Mouse (Mus musculus) hindbrain, embryonic 10.5 days (tissue): ENCODE measurements around the gene G6pc2. TPM values are rescaled to one million over a fixed set of nuclear protein-coding genes. Genes with fewer than 3 reads are reported as not detected.

Source experiments
- DNase-seq: peaks from one replicate; pipeline ENCODE4 v3.0.0-alpha.2; 2017; ENCODE audit warnings: low spot score
- H3K27ac ChIP-seq: fragments of 300-500 bp; sonication (generic); 2 replicates; pipeline ENCODE4 v1.5.1; 2016; ENCODE audit warnings: mild to moderate bottlenecking, moderate library complexity
- H3K27me3 ChIP-seq: fragments of 300-500 bp; sonication (generic); 2 replicates; pipeline ENCODE4 v1.6.1; 2016; ENCODE audit warnings: mild to moderate bottlenecking; ENCODE audit not compliant: poor library complexity, insufficient read depth, severe bottlenecking
- H3K36me3 ChIP-seq: fragments of 300-500 bp; sonication (generic); 2 replicates; pipeline ENCODE4 v1.6.1; 2016; ENCODE audit warnings: mild to moderate bottlenecking, moderate library complexity
- H3K4me1 ChIP-seq: fragments of 300-500 bp; sonication (generic); replicated peaks from 2 replicates; pipeline ENCODE4 v1.6.1; 2016; ENCODE audit warnings: mild to moderate bottlenecking
- H3K4me3 ChIP-seq: fragments of 300-500 bp; sonication (generic); 2 replicates; pipeline ENCODE4 v1.5.1; 2016; ENCODE audit warnings: mild to moderate bottlenecking, moderate library complexity
- H3K9me3 ChIP-seq: fragments of 300-500 bp; sonication (generic); 2 replicates; pipeline ENCODE4 v1.6.1; 2016; ENCODE audit warnings: mild to moderate bottlenecking, moderate library complexity
- WGBS: fragments of 180-500 bp; shearing (Covaris S2); methylation state at CpG from one replicate; pipeline ENCODE4 v1.1.7; 2016; 5-methylcytosine and 5-hydroxymethylcytosine counted together
- polyA plus RNA-seq: library from polyadenylated mRNA; unstranded; fragments of >200 nt; fragmentation: Nextera tagmentation; extraction: Ambion mirVana; gene quantifications from 2 replicates; pipeline ENCODE4 v1.2.1, GENCODE M21; 2016

G6pc2 gene
- polyA plus RNA-seq, 1 experiment from 2014 or later: not detected

- H3K4me1 ChIP-seq: no peaks in the 10 kb centered on the region
Observed at GRCm38 (mm10) chr2:69212652-69213051, 1.8 kb downstream of the G6pc2 start.

GRCm38 (mm10) chr2:69215242-69215641, 4.4 kb downstream of the G6pc2 start:
- Histone ChIP-seq H3K36me3 (no peaks in the 10 kb centered on the region), H3K27me3 (no peaks in the 10 kb centered on the region), H3K27ac (no peak overlapping the region), H3K4me1 (no peaks in the 10 kb centered on the region), H3K4me3 (no peak overlapping the region), H3K9me3 (no peaks in the 10 kb centered on the region)
- no peak for DNase-seq
- WGBS: 95% methylated on average over 7 of the region's 7 CpGs

More at GRCm38 (mm10) chr2:69212652-69213051, 1.8 kb downstream of the G6pc2 start:
- H3K36me3 ChIP-seq: no peaks in the 10 kb centered on the region
- H3K27ac ChIP-seq: no peak overlapping the region
- no peaks in the 10 kb centered on the region for H3K27me3 ChIP-seq
- no peaks in the 10 kb centered on the region for H3K9me3 ChIP-seq
- DNase-seq: no peak
- 76% methylated on average over 10 of the region's 10 CpGs for WGBS
- H3K4me3 ChIP-seq: no peak overlapping the region

GRCm38 (mm10) chr2:69221868-69222416, 11.1 kb downstream of the G6pc2 start:
- WGBS: 38% methylated on average over 5 of the region's 5 CpGs
- Histone ChIP-seq H3K36me3 (no peaks in the 10 kb centered on the region), H3K4me1 (peaks cover 6% of the 10 kb centered on the region; the same call in 1 of the 2 replicates), H3K9me3 (no peaks in the 10 kb centered on the region), H3K27me3 (no peaks in the 10 kb centered on the region), H3K4me3 (no peak overlapping the region), H3K27ac (no peak overlapping the region)
- no peak for DNase-seq

GRCm38 (mm10) chr2:69222815-69223214, 11.9 kb downstream of the G6pc2 start:
- DNase-seq: no peak
- WGBS: 84% methylated on average over 10 of the region's 10 CpGs

GRCm38 (mm10) chr2:69224724-69225123, 13.9 kb downstream of the G6pc2 start:
- Histone ChIP-seq H3K27ac (no peak overlapping the region), H3K4me3 (no peak overlapping the region), H3K36me3 (no peaks in the 10 kb centered on the region), H3K4me1 (peaks cover 6% of the 10 kb centered on the region; the same call in 1 of the 2 replicates), H3K27me3 (no peaks in the 10 kb centered on the region), H3K9me3 (no peaks in the 10 kb centered on the region)
- DNase-seq: no peak
- WGBS: 82% methylated on average over 2 of the region's 2 CpGs

More at GRCm38 (mm10) chr2:69222815-69223214, 11.9 kb downstream of the G6pc2 start:
- no peak overlapping the region for H3K4me3 ChIP-seq
- H3K36me3 ChIP-seq: no peaks in the 10 kb centered on the region
- H3K4me1 ChIP-seq: peaks cover 6% of the 10 kb centered on the region; the same call in 1 of the 2 replicates
- H3K9me3 ChIP-seq: no peaks in the 10 kb centered on the region
- no peaks in the 10 kb centered on the region for H3K27me3 ChIP-seq
- H3K27ac ChIP-seq: no peak overlapping the region

GRCm38 (mm10) chr2:69226876-69227275, 16.0 kb downstream of the G6pc2 start:
- DNase-seq: no peak
- no peaks in the 10 kb centered on the region for H3K36me3 ChIP-seq
- no peak overlapping the region for H3K27ac ChIP-seq
- peaks cover 4% of the 10 kb centered on the region; the same call in 1 of the 2 replicates for H3K4me1 ChIP-seq
- no peak overlapping the region for H3K4me3 ChIP-seq
- no peaks in the 10 kb centered on the region for H3K27me3 ChIP-seq
- WGBS: 88% methylated on average over 9 of the region's 9 CpGs
- no peaks in the 10 kb centered on the region for H3K9me3 ChIP-seq

GRCm38 (mm10) chr2:69228635-69229034, 17.8 kb downstream of the G6pc2 start:
- no peaks in the 10 kb centered on the region for H3K36me3 ChIP-seq
- no peaks in the 10 kb centered on the region for H3K27me3 ChIP-seq
- H3K27ac ChIP-seq: no peak overlapping the region
- DNase-seq: no peak
- no peaks in the 10 kb centered on the region for H3K9me3 ChIP-seq
- no peaks in the 10 kb centered on the region for H3K4me1 ChIP-seq
- WGBS: 81% methylated on average over 6 of the region's 6 CpGs
- H3K4me3 ChIP-seq: no peak overlapping the region

- Histone ChIP-seq H3K4me1 (no peaks in the 10 kb centered on the region), H3K4me3 (no peak overlapping the region), H3K36me3 (no peaks in the 10 kb centered on the region), H3K9me3 (no peaks in the 10 kb centered on the region), H3K27ac (no peak overlapping the region), H3K27me3 (no peaks in the 10 kb centered on the region)
- 90% methylated on average over 2 of the region's 2 CpGs for WGBS
- no peak for DNase-seq
Observed at GRCm38 (mm10) chr2:69230137-69230536, 19.3 kb downstream of the G6pc2 start.

- no peaks in the 10 kb centered on the region for H3K9me3 ChIP-seq
- no peaks in the 10 kb centered on the region for H3K36me3 ChIP-seq
- no peak overlapping the region for H3K27ac ChIP-seq
- H3K4me3 ChIP-seq: no peak overlapping the region
- no peaks in the 10 kb centered on the region for H3K27me3 ChIP-seq
- no peaks in the 10 kb centered on the region for H3K4me1 ChIP-seq
- no peak for DNase-seq
Observed at GRCm38 (mm10) chr2:69232101-69232500, 21.2 kb downstream of the G6pc2 start.

GRCm38 (mm10) chr2:69234976-69235678, 24.3 kb downstream of the G6pc2 start:
- Histone ChIP-seq H3K36me3 (no peaks in the 10 kb centered on the region), H3K4me3 (no peak overlapping the region), H3K27ac (no peak overlapping the region), H3K4me1 (no peaks in the 10 kb centered on the region), H3K27me3 (no peaks in the 10 kb centered on the region), H3K9me3 (no peaks in the 10 kb centered on the region)
- WGBS: 85% methylated on average over 5 of the region's 5 CpGs
- DNase-seq: no peak

GRCm38 (mm10) chr2:69239315-69239714, 28.4 kb downstream of the G6pc2 start:
- Histone ChIP-seq H3K36me3 (no peaks in the 10 kb centered on the region), H3K4me3 (no peak overlapping the region)

GRCm38 (mm10) chr2:69244924-69245323, 34.1 kb downstream of the G6pc2 start:
- WGBS: 18% methylated on average over 2 of the region's 2 CpGs
- Histone ChIP-seq H3K4me3 (no peak overlapping the region), H3K36me3 (no peaks in the 10 kb centered on the region), H3K27ac (no peak overlapping the region), H3K9me3 (no peaks in the 10 kb centered on the region), H3K4me1 (peaks cover 14% of the 10 kb centered on the region), H3K27me3 (no peaks in the 10 kb centered on the region)
- DNase-seq: no peak

More at GRCm38 (mm10) chr2:69239315-69239714, 28.4 kb downstream of the G6pc2 start:
- H3K27ac ChIP-seq: no peak overlapping the region
- H3K4me1 ChIP-seq: no peaks in the 10 kb centered on the region
- H3K9me3 ChIP-seq: no peaks in the 10 kb centered on the region
- no peaks in the 10 kb centered on the region for H3K27me3 ChIP-seq
- DNase-seq: no peak
- WGBS: 81% methylated on average over 9 of the region's 9 CpGs

- no peak overlapping the region for H3K27ac ChIP-seq
- 95% methylated on average over 1 of the region's 1 CpGs for WGBS
- no peak for DNase-seq
- peaks cover 14% of the 10 kb centered on the region for H3K4me1 ChIP-seq
- H3K36me3 ChIP-seq: no peaks in the 10 kb centered on the region
- no peak overlapping the region for H3K4me3 ChIP-seq
- no peaks in the 10 kb centered on the region for H3K9me3 ChIP-seq
- H3K27me3 ChIP-seq: no peaks in the 10 kb centered on the region
Observed at GRCm38 (mm10) chr2:69247081-69247480, 36.2 kb downstream of the G6pc2 start.
